Mouse (Mus musculus): ENCODE data around the gene Asap3. TPM values are rescaled to one million over a fixed set of nuclear protein-coding genes. Genes with fewer than 3 reads are reported as not detected.
A peak's percentile ranks its signal among the peaks of the same experiment; 100 is the strongest.

The Asap3 gene
- polyA plus RNA-seq, 1 experiment from 2014 or later, result 8.1 TPM

DNA sequence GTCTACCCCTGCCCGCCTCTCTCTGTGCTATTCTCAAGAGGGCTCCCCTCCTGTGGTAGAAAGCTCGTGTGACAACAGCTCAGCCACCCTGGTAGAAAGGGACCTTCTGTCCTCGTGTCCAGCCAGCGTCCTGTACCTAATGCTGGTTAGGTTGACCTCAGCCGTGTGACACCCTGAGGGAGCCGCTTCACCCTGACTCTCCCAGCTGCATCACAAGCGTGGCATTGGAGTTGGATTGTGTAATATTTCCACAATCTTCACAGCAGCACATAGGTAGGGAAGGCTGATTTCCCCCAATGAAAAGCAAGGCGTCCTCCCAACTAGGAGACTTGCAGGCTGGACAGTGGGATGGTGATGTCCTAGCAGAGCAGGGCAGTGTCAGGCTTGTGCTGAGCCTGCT is 19.9 kb upstream of the Asap3 start:
- WGBS, result 70% methylated on average over 8 of the region's 8 CpGs
- Histone ChIP-seq H3K4me3 (no peak overlapping the region), H3K27me3 (no peaks in the 10 kb centered on the region), H3K4me1 (peaks cover 33% of the 10 kb centered on the region), H3K27ac (peak overlapping the region; percentile 85), H3K9ac (peak overlapping the region; percentile 14; the same call in 1 of the 2 replicates), H3K36me3 (no peaks in the 10 kb centered on the region; the same call in 1 of the 2 replicates), H3K4me2 (peak overlapping the region; percentile 36; the same call in 1 of the 2 replicates), H3K9me3 (no peaks in the 10 kb centered on the region)
- no peak for ATAC-seq (ENCODE audit: borderline replicate concordance, extremely low read depth, low FRiP score, low TSS enrichment)

DNA sequence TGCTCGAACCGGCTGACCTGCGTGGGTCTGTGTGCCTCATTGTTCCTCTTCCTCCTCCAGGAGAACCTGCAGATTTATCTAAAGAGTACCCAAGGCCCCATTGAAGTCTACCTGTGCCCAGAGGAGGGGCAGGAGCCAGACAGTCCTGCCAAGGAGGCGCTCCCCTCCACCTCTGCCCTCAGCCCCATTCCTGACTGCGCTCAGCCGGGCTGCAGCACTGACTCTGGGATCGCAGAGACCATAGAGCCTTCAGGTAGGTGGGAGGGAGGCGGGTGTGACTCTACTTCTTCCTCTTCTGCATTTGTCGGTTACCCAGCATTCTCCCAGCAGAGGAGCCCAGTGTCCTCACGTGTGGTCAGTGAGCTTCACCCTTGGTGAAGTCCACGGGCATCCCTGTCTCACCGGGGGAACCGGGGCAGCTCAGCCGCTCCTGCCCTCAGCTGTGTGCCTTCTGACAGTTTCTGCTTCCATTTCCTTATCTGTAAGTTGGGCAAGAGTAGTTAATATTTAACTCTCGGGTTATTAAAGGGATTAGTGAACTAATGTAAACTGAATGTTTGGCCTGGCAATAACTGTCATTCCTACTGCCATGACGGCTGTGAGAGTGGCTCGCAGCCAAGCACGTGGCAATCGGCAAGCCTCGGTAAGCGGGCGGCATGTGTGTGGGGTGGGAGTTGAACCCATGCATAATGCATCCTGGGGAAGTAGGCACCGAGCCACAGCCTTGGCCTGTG is 19.3 kb upstream of the Asap3 start:
- no peaks in the 10 kb centered on the region for H3K27me3 ChIP-seq
- peak overlapping the region; percentile 85 for H3K27ac ChIP-seq
- H3K4me1 ChIP-seq, result peaks cover 28% of the 10 kb centered on the region
- peak; percentile 75; the same call in 1 of the 2 replicates for ATAC-seq (ENCODE audit: borderline replicate concordance, extremely low read depth, low FRiP score, low TSS enrichment)
- no peaks in the 10 kb centered on the region; the same call in 1 of the 2 replicates for H3K36me3 ChIP-seq
- H3K9me3 ChIP-seq, result no peaks in the 10 kb centered on the region
- peak overlapping the region; percentile 36 for H3K4me2 ChIP-seq
- 45% methylated on average over 23 of the region's 23 CpGs for WGBS
- H3K4me3 ChIP-seq, result no peak overlapping the region
- H3K9ac ChIP-seq, result peak overlapping the region; percentile 14; the same call in 1 of the 2 replicates

DNA sequence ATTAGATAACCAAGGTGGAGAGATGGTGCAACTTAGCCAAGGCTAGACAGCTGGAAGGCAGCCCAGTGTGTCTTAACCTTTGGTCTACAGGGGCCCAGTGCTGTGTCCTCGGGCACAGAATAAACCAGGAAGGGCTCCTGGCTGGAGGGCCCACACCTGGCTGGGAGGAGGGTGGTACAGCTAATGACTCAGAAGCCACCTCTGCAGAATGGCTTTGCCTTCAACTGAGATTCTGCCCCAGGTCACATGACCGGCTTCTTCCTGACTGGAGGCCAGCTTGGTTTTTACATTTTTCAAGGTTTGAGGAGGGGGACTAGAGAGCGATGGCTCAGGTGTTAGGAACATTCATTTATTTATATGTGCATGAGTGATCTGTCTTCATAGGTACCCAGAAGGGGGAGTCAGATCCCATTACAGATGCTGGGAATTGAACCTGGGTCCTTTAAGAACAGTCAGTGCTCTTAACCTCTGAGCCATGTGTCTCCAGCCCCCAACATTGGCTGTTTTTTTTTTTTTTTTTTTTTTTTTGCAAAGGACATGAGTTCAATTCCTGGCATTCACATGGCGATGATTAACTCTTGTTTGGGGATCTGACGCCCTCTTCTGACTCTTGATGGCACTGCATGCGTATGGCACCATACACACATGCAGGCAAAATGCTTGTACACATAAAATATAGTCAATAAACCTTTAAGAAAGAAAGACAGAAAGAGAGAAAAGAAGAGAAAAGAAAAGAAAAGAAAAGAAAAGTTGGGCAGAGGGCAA is 17.0 kb upstream of the Asap3 start:
- WGBS, result 76% methylated on average over 6 of the region's 6 CpGs
- no peak overlapping the region for H3K9ac ChIP-seq
- peaks cover 9% of the 10 kb centered on the region; the same call in 1 of the 2 replicates for H3K36me3 ChIP-seq
- H3K4me3 ChIP-seq, result no peak overlapping the region
- H3K4me2 ChIP-seq, result no peak overlapping the region
- no peak for ATAC-seq (ENCODE audit: borderline replicate concordance, extremely low read depth, low FRiP score, low TSS enrichment)
- no peaks in the 10 kb centered on the region for H3K9me3 ChIP-seq
- peaks cover 31% of the 10 kb centered on the region for H3K4me1 ChIP-seq
- H3K27ac ChIP-seq, result no peak overlapping the region
- H3K27me3 ChIP-seq, result no peaks in the 10 kb centered on the region

DNA sequence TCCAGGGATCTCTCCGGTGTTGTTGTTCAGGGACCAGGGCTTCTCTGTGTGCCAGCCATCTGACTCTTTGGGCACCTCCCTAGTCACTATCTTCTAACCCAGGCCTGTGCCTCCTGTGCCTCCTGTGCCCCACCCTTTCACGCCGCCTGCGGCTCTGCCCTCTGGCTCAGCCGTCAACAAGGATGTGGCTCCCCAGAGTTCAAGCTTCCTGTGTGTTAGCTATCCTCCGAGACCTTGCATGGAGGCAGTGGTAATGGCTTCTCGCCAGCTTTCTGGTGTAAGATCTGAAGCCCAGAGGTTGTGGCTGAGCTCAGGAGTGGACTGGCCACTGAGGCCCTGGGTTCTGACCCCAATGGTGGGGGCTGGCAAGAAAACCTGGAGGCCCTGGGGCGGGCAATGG is 16.3 kb upstream of the Asap3 start:
- Histone ChIP-seq H3K4me3 (no peak overlapping the region), H3K27ac (no peak overlapping the region), H3K27me3 (no peaks in the 10 kb centered on the region), H3K9ac (no peak overlapping the region), H3K36me3 (peaks cover 9% of the 10 kb centered on the region; the same call in 1 of the 2 replicates), H3K4me2 (no peak overlapping the region), H3K9me3 (no peaks in the 10 kb centered on the region), H3K4me1 (peaks cover 36% of the 10 kb centered on the region)
- WGBS, result 65% methylated on average over 8 of the region's 8 CpGs
- ATAC-seq (ENCODE audit: borderline replicate concordance, extremely low read depth, low FRiP score, low TSS enrichment), result peak; percentile 37; the same call in 1 of the 2 replicates

DNA sequence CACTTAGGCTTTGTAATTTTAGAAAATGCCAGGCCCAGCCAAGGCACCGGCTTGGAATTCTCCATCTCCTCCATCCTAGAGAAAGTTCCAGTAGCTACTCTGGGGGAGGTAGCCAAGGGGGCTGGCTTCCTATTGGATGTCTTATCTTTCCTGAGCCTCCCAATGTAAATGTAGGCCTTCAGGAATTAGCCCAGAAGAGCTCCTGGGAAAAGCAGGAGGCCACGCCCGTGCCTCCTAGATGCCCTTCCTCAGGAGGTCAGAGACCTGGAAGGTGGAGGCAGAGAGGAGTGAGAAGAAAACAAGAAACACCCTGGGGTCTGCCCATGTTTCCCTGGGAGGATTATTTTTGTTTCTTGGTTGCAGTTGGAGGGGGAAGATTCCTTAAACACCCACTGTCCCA is 12.6 kb upstream of the Asap3 start:
- no peak overlapping the region for H3K4me3 ChIP-seq
- H3K4me1 ChIP-seq, result peaks cover 19% of the 10 kb centered on the region
- no peaks in the 10 kb centered on the region for H3K9me3 ChIP-seq
- H3K9ac ChIP-seq, result no peak overlapping the region
- H3K4me2 ChIP-seq, result no peak overlapping the region
- peaks cover 9% of the 10 kb centered on the region; the same call in 1 of the 2 replicates for H3K36me3 ChIP-seq
- no peak for ATAC-seq (ENCODE audit: borderline replicate concordance, extremely low read depth, low FRiP score, low TSS enrichment)
- H3K27ac ChIP-seq, result no peak overlapping the region
- no peaks in the 10 kb centered on the region for H3K27me3 ChIP-seq
- WGBS, result 68% methylated on average over 3 of the region's 3 CpGs

DNA sequence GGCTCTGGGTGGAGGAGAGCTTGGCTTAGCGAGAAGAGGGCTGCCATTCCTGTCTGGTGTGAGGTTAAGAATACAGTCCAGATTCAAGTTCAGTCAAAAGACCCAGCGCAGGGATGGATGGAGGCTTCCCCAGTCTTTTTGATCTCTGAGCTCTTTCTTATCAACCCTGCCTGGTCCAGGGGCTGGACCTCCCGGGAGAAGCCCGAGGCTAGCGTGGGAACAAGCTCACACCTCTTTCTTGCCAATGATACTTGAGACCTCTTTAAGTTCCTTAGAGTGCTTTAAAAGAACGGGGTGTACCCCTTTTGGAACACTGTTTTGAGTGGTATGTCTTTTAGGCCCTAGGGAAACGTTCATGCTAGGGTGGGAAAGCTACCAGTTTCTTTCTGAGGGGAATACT is 11.1 kb upstream of the Asap3 start:
- Histone ChIP-seq H3K4me2 (no peak overlapping the region), H3K27me3 (no peaks in the 10 kb centered on the region), H3K4me1 (peaks cover 19% of the 10 kb centered on the region), H3K27ac (peak overlapping the region; percentile 65), H3K9me3 (no peaks in the 10 kb centered on the region), H3K4me3 (no peak overlapping the region), H3K9ac (no peak overlapping the region), H3K36me3 (peaks cover 9% of the 10 kb centered on the region; the same call in 1 of the 2 replicates)
- no peak; the same call in 1 of the 2 replicates for ATAC-seq (ENCODE audit: borderline replicate concordance, extremely low read depth, low FRiP score, low TSS enrichment)
- 22% methylated on average over 7 of the region's 7 CpGs for WGBS

DNA sequence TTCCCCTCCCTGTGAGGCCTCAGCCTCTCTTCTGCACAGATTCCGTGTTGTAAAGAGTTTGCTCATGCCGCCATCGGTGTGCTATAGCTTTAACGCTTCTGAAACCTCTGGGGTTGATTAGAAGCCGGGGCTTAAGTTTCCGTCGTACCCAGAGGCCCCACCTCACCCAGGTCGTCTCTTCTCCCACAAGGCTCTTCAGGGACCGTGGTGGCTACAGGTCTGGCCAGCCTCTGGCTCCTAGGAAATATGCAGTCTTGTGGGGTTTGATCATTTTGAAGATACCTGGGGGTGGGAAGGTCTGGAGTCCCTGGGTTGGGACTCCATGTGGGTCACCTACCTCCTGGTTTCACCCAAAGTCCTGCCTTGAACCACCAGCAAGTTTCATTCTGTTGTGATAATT is 10.5 kb upstream of the Asap3 start:
- Histone ChIP-seq H3K9me3 (no peaks in the 10 kb centered on the region), H3K4me2 (no peak overlapping the region), H3K36me3 (peaks cover 9% of the 10 kb centered on the region; the same call in 1 of the 2 replicates), H3K4me3 (no peak overlapping the region), H3K27me3 (no peaks in the 10 kb centered on the region), H3K4me1 (peaks cover 19% of the 10 kb centered on the region), H3K9ac (no peak overlapping the region), H3K27ac (peak overlapping the region; percentile 65)
- 50% methylated on average over 9 of the region's 9 CpGs for WGBS
- no peak for ATAC-seq (ENCODE audit: borderline replicate concordance, extremely low read depth, low FRiP score, low TSS enrichment)

DNA sequence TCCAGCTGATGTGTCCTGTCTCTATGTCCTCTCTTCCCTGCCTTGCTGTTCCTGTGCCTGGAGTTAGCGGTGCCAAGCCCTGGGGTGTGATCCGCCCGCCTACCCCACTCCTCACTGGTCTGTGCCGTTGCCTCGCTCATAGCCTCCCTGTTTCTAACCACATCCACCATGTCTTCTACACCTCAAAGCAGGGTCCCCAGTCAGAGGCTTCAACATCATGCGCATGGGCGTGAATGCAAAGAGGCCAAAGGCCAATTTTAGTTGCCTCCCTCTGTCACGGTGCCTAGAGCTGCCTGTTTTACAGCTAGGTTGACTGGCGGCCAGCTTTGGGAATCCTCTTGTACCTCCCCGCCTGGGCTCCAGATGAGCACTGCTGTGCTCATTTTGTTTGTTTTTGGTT is 10.0 kb upstream of the Asap3 start:
- Histone ChIP-seq H3K27me3 (no peaks in the 10 kb centered on the region), H3K27ac (no peak overlapping the region), H3K4me2 (no peak overlapping the region), H3K9ac (no peak overlapping the region), H3K4me3 (no peak overlapping the region), H3K9me3 (no peaks in the 10 kb centered on the region), H3K36me3 (peaks cover 9% of the 10 kb centered on the region; the same call in 1 of the 2 replicates), H3K4me1 (peaks cover 19% of the 10 kb centered on the region)
- no peak for ATAC-seq (ENCODE audit: borderline replicate concordance, extremely low read depth, low FRiP score, low TSS enrichment)
- WGBS, result 77% methylated on average over 10 of the region's 10 CpGs

DNA sequence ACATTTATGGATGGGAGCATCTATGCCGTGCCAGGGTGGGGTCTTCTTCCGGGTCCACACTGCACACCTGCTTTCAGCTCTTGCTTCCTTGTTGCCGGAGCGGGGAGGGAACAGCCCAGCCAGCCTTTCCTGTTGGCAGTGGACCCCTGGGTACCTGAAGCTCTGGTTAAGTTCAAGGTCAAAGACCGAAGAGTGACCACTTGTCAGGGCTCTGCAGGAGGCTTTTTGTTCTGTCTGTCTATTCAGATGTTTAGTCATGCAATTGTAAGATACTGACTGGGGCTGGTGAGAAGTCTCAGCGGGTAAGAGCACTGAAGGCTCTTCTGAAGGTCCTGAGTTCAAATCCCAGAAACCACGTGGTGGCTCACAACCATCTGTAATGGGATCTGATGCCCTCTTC is 7.3 kb upstream of the Asap3 start:
- H3K4me1 ChIP-seq, result peaks cover 20% of the 10 kb centered on the region
- ATAC-seq (ENCODE audit: borderline replicate concordance, extremely low read depth, low FRiP score, low TSS enrichment), result no peak
- no peaks in the 10 kb centered on the region for H3K9me3 ChIP-seq
- no peaks in the 10 kb centered on the region for H3K27me3 ChIP-seq
- 73% methylated on average over 7 of the region's 7 CpGs for WGBS
- H3K36me3 ChIP-seq, result no peaks in the 10 kb centered on the region; the same call in 1 of the 2 replicates
- H3K4me2 ChIP-seq, result no peak overlapping the region
- H3K9ac ChIP-seq, result no peak overlapping the region
- no peak overlapping the region for H3K4me3 ChIP-seq
- H3K27ac ChIP-seq, result no peak overlapping the region

DNA sequence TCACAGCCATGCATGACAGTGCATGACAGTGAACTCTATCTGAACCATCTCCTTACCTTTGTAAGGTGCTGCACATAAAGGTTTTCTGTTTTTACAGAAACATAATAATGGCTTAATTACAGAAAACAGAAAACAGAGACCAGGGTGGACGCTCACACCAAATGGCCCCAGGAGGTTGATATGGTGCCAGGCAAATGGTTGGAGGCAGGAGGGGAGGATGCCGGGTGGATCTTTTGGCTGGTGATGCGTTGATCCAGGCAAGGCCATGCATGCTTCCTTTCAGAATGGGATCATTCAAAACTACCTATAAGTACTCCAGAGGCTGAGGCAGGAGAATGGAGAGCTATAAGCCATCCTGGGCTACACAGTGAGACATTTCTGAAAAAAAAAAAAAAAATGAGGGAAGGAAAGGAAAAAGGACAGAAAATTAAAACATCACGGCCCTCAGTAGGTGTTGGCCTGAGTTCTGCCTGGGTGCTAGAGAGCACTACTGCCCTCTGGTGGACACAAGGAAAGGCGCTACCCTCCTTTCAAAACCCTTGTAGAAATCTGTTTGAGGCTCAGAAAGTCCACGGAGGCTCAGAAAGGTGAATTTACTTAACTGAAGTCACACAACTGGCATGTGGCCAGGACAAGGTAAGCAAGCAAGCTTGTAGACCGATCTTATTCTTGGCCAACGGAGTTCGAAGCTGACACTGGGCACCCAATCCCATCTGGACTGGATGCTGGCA is 6.4 kb upstream of the Asap3 start:
- H3K27me3 ChIP-seq, result no peaks in the 10 kb centered on the region
- H3K27ac ChIP-seq, result no peak overlapping the region
- no peak overlapping the region for H3K4me3 ChIP-seq
- 25% methylated on average over 9 of the region's 9 CpGs for WGBS
- peaks cover 17% of the 10 kb centered on the region for H3K4me1 ChIP-seq
- no peak overlapping the region for H3K9ac ChIP-seq
- H3K9me3 ChIP-seq, result no peaks in the 10 kb centered on the region
- no peak for ATAC-seq (ENCODE audit: borderline replicate concordance, extremely low read depth, low FRiP score, low TSS enrichment)
- H3K36me3 ChIP-seq, result no peaks in the 10 kb centered on the region
- H3K4me2 ChIP-seq, result no peak overlapping the region

DNA sequence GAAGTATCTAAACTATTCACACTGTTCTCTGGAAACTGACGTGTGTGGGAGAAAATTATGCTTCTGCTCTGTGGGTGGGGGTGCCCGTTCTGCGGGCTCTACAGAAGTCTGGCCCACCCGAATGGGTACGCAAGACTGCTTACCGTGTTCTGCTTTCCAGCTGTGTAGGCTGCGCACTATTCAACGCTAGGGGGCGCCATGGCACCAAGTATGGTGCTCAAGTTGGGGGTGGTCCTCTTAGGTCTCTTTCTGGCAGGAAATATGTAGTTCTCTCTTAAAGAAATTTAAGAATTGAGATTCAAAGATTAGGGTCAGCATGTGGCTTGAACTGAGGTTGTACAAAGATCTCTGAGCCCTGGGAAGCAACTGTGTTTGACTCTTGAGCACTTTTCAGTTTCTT is 3.7 kb upstream of the Asap3 start:
- H3K27me3 ChIP-seq, result no peaks in the 10 kb centered on the region
- 0 out of 2 replicates have a peak, but pooled peaks have one; percentile 17 for ATAC-seq (ENCODE audit: borderline replicate concordance, extremely low read depth, low FRiP score, low TSS enrichment)
- no peak overlapping the region for H3K27ac ChIP-seq
- H3K4me1 ChIP-seq, result peaks cover 16% of the 10 kb centered on the region
- WGBS, result 5% methylated on average over 9 of the region's 9 CpGs
- no peaks in the 10 kb centered on the region for H3K9me3 ChIP-seq
- H3K4me3 ChIP-seq, result no peak overlapping the region
- H3K4me2 ChIP-seq, result no peak overlapping the region
- H3K9ac ChIP-seq, result no peak overlapping the region
- no peaks in the 10 kb centered on the region for H3K36me3 ChIP-seq

All from lung, embryonic 15.5 days (tissue).